Mouse (Mus musculus): ENCODE measurements at regions not wholly inside any gene's neighbourhood (a gene's known extent, or its start where the extent isn't known, plus 50 kb on each side); places are given as distances from the start of the nearest gene placed in this dataset.

GRCm38 (mm10) chr1:35331602-35332339 is 482.0 kb downstream of the Plekhb2 start:
- 76% methylated on average over 9 of the region's 9 CpGs for WGBS

DNA sequence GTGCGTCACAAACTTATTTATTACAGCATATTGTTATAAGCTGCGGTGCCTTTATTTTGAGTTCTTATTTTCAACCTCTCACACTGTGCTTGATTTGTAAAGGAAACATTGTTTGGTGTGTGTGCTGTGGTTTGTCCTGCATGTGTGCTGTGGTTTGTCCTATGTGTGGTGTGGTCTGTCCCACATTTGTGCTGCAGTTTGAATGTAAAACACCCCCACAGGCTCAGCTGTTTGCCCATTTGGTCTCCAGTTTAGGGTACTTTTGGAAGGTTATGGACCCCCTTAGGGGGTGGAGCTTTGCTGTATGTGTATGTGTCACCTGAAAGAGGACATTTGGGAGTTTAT is 482.5 kb downstream of the Plekhb2 start:
- H3K4me1 ChIP-seq (ENCODE audit: control insufficient read depth, insufficient read depth, low read length), result no peaks in the 10 kb centered on the region
- TF ChIP-seq POLR2A (IDR thresholded peaks at IDR 0.05; ENCODE audit: insufficient read depth, low read depth, low read length), result no peak
- TF ChIP-seq CTCF (IDR thresholded peaks at IDR 0.05; ENCODE audit: insufficient read depth, low read depth, low read length), result no peak
- H3K4me3 ChIP-seq (ENCODE audit: insufficient read depth, low read depth, low read length), result no peak overlapping the region
- no peak overlapping the region for H3K27ac ChIP-seq (ENCODE audit: insufficient read depth, low read depth, low read length)
- WGBS, result 86% methylated on average over 2 of the region's 2 CpGs

More at GRCm38 (mm10) chr1:35331602-35332339, 482.0 kb downstream of the Plekhb2 start:
- no peak overlapping the region for H3K27ac ChIP-seq (ENCODE audit: insufficient read depth, low read depth, low read length)
- no peak for TF ChIP-seq CTCF (IDR thresholded peaks at IDR 0.05; ENCODE audit: insufficient read depth, low read depth, low read length)
- no peak for TF ChIP-seq POLR2A (IDR thresholded peaks at IDR 0.05; ENCODE audit: insufficient read depth, low read depth, low read length)
- H3K4me1 ChIP-seq (ENCODE audit: control insufficient read depth, insufficient read depth, low read length), result no peaks in the 10 kb centered on the region
- H3K4me3 ChIP-seq (ENCODE audit: insufficient read depth, low read depth, low read length), result no peak overlapping the region

DNA sequence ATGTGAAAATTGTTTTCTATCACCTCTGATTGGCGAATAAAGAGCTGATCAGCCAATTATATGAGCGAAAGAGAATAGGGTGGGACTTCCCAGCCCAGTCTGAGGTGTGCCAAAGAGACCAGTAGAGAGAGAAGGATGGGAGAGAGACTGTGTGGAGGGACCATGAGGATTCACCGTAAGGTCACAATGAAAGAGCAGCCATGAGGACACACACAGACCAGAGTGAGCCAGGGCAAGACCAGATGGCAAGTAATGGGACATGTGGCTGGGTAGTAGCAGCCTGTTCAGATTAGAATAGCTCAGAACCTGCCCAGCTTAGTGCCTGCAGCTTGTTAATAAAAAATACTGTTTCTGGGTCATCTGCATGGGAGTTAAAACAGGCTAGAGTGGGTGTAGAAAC is 487.9 kb downstream of the Plekhb2 start:
- no peaks in the 10 kb centered on the region for H3K4me1 ChIP-seq (ENCODE audit: control insufficient read depth, insufficient read depth, low read length)
- 90% methylated on average over 3 of the region's 3 CpGs for WGBS

GRCm38 (mm10) chr1:35338184-35338583 is 488.4 kb downstream of the Plekhb2 start:
- WGBS, result 74% methylated on average over 3 of the region's 3 CpGs
- Histone ChIP-seq H3K27ac (ENCODE audit: insufficient read depth, low read depth, low read length) (no peak overlapping the region), H3K4me1 (ENCODE audit: control insufficient read depth, insufficient read depth, low read length) (no peaks in the 10 kb centered on the region), H3K4me3 (ENCODE audit: insufficient read depth, low read depth, low read length) (no peak overlapping the region)
- no peak for TF ChIP-seq POLR2A (IDR thresholded peaks at IDR 0.05; ENCODE audit: insufficient read depth, low read depth, low read length)
- no peak for TF ChIP-seq CTCF (IDR thresholded peaks at IDR 0.05; ENCODE audit: insufficient read depth, low read depth, low read length)

More for the DNA sequence above, 487.9 kb downstream of the Plekhb2 start:
- no peak overlapping the region for H3K27ac ChIP-seq (ENCODE audit: insufficient read depth, low read depth, low read length)
- TF ChIP-seq POLR2A (IDR thresholded peaks at IDR 0.05; ENCODE audit: insufficient read depth, low read depth, low read length), result no peak
- no peak for TF ChIP-seq CTCF (IDR thresholded peaks at IDR 0.05; ENCODE audit: insufficient read depth, low read depth, low read length)
- H3K4me3 ChIP-seq (ENCODE audit: insufficient read depth, low read depth, low read length), result no peak overlapping the region

- 74% methylated on average over 1 of the region's 1 CpGs for WGBS
These were observed 494.8 kb downstream of the Plekhb2 start for GRCm38 (mm10) chr1:35344539-35344938.

GRCm38 (mm10) chr1:35348294-35348693 is 498.5 kb downstream of the Plekhb2 start:
- WGBS, result 78% methylated on average over 4 of the region's 4 CpGs
- Histone ChIP-seq H3K27ac (ENCODE audit: insufficient read depth, low read depth, low read length) (no peak overlapping the region), H3K4me3 (ENCODE audit: insufficient read depth, low read depth, low read length) (no peak overlapping the region), H3K4me1 (ENCODE audit: control insufficient read depth, insufficient read depth, low read length) (no peaks in the 10 kb centered on the region)
- TF ChIP-seq POLR2A (IDR thresholded peaks at IDR 0.05; ENCODE audit: insufficient read depth, low read depth, low read length), result no peak
- no peak for TF ChIP-seq CTCF (IDR thresholded peaks at IDR 0.05; ENCODE audit: insufficient read depth, low read depth, low read length)

More at GRCm38 (mm10) chr1:35344539-35344938, 494.8 kb downstream of the Plekhb2 start:
- Histone ChIP-seq H3K27ac (ENCODE audit: insufficient read depth, low read depth, low read length) (no peak overlapping the region), H3K4me1 (ENCODE audit: control insufficient read depth, insufficient read depth, low read length) (no peaks in the 10 kb centered on the region), H3K4me3 (ENCODE audit: insufficient read depth, low read depth, low read length) (no peak overlapping the region)
- TF ChIP-seq POLR2A (IDR thresholded peaks at IDR 0.05; ENCODE audit: insufficient read depth, low read depth, low read length) (no peak), CTCF (IDR thresholded peaks at IDR 0.05; ENCODE audit: insufficient read depth, low read depth, low read length) (no peak)

DNA sequence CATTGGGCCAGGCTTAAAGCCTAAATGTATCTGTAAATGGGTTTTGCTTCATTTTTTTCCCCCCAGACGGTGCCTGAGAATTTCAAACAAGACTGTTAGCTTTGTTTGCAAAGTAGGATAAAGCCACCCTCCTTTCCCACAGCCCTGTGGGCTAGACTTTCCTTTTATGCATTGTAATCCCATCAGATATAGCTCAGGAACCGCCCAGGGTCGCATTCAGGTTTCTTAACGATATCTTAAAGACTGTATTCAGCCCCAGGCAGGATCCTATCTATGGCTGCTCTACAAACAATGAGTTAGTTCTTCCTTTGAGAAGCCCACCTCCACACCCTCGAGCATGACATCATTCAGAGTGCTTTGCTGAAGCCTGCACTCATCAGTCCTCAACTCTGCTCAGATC is 509.2 kb downstream of the Plekhb2 start:
- Histone ChIP-seq H3K4me1 (ENCODE audit: control insufficient read depth, insufficient read depth, low read length) (no peaks in the 10 kb centered on the region), H3K27ac (ENCODE audit: insufficient read depth, low read depth, low read length) (no peak overlapping the region), H3K4me3 (ENCODE audit: insufficient read depth, low read depth, low read length) (no peak overlapping the region)
- no peak for TF ChIP-seq CTCF (IDR thresholded peaks at IDR 0.05; ENCODE audit: insufficient read depth, low read depth, low read length)
- TF ChIP-seq POLR2A (IDR thresholded peaks at IDR 0.05; ENCODE audit: insufficient read depth, low read depth, low read length), result no peak
- 38% methylated on average over 5 of the region's 5 CpGs for WGBS

GRCm38 (mm10) chr1:35361465-35361864 is 511.7 kb downstream of the Plekhb2 start:
- TF ChIP-seq CTCF (IDR thresholded peaks at IDR 0.05; ENCODE audit: insufficient read depth, low read depth, low read length) (no peak), POLR2A (IDR thresholded peaks at IDR 0.05; ENCODE audit: insufficient read depth, low read depth, low read length) (no peak)
- Histone ChIP-seq H3K27ac (ENCODE audit: insufficient read depth, low read depth, low read length) (no peak overlapping the region), H3K4me1 (ENCODE audit: control insufficient read depth, insufficient read depth, low read length) (no peaks in the 10 kb centered on the region), H3K4me3 (ENCODE audit: insufficient read depth, low read depth, low read length) (no peak overlapping the region)
- 92% methylated on average over 3 of the region's 3 CpGs for WGBS

- H3K27ac ChIP-seq (ENCODE audit: insufficient read depth, low read depth, low read length), result no peak overlapping the region
- WGBS, result 68% methylated on average over 3 of the region's 3 CpGs
- no peaks in the 10 kb centered on the region for H3K4me1 ChIP-seq (ENCODE audit: control insufficient read depth, insufficient read depth, low read length)
- TF ChIP-seq POLR2A (IDR thresholded peaks at IDR 0.05; ENCODE audit: insufficient read depth, low read depth, low read length) (no peak), CTCF (IDR thresholded peaks at IDR 0.05; ENCODE audit: insufficient read depth, low read depth, low read length) (no peak)
- no peak overlapping the region for H3K4me3 ChIP-seq (ENCODE audit: insufficient read depth, low read depth, low read length)
These were observed 513.1 kb downstream of the Plekhb2 start for GRCm38 (mm10) chr1:35362836-35363235.

Data from olfactory bulb, adult 2 months (tissue).